Mouse (Mus musculus): ENCODE data around the gene Cbfb. TPM values are rescaled to one million over a fixed set of nuclear protein-coding genes. Genes with fewer than 3 reads are reported as not detected.

The Cbfb gene
- total RNA-seq (2021), result 10 to 100 TPM; 20.7 to 23.1 TPM
- long read RNA-seq, experiment 1, transcript Cbfb-201 (6 exons, 2,883 nt), result minor isoform, 6 of 38 reads
- long read RNA-seq, experiment 1, transcript Cbfb-202 (6 exons, 2,891 nt), result major isoform, 18 of 38 reads
- long read RNA-seq, experiment 1, partial matches to known transcripts, result 2 of 38 reads
- long read RNA-seq, experiment 1, other reads (novel, unspliced or antisense), result 12 of 38 reads
- long read RNA-seq, experiment 2, transcript Cbfb-201 (6 exons, 2,883 nt), result minor isoform, 9 of 34 reads
- long read RNA-seq, experiment 2, transcript Cbfb-202 (6 exons, 2,891 nt), result major isoform, 16 of 34 reads
- long read RNA-seq, experiment 2, partial matches to known transcripts, result 1 of 34 reads
- long read RNA-seq, experiment 2, other reads (novel, unspliced or antisense), result 8 of 34 reads

GRCm38 (mm10) chr8:105170381-105171115, at the start of gene Cbfb:
Gene Cbfb (plus strand): TSS chr8:105170674.
- DNase-seq (ENCODE audit: low spot score in 2 of 2), result peak; percentile 94 to 95
- intact Hi-C loops (cut with DNase I), result loop anchor here (5.0 kb wide), 1 partner anchor 37 kb away; no protein-coding TSS in a partner anchor

GRCm38 (mm10) chr8:105129864-105130263, 40.6 kb upstream of the Cbfb start:
- intact Hi-C loops (cut with DNase I), result loop anchor here (10.0 kb wide), 1 partner anchor 475 kb away; no protein-coding TSS in a partner anchor

GRCm38 (mm10) chr8:105131509-105131908, 39.0 kb upstream of the Cbfb start, which contains the start of gene Ces4a:
Gene Ces4a (plus strand): TSS chr8:105131800.
- DNase-seq (ENCODE audit: low spot score in 2 of 2), result no peak
- intact Hi-C loops (cut with DNase I), result no loop called here

More at GRCm38 (mm10) chr8:105129864-105130263, 40.6 kb upstream of the Cbfb start:
- DNase-seq (ENCODE audit: low spot score in 2 of 2), result no peak

GRCm38 (mm10) chr8:105138423-105138822, 32.1 kb upstream of the Cbfb start:
- peak; percentile 10 to 57 for DNase-seq (ENCODE audit: low spot score in 2 of 2)
- intact Hi-C loops (cut with DNase I), result loop anchor here (5.0 kb wide), 1 partner anchor 84 kb away; no protein-coding TSS in a partner anchor

DNA sequence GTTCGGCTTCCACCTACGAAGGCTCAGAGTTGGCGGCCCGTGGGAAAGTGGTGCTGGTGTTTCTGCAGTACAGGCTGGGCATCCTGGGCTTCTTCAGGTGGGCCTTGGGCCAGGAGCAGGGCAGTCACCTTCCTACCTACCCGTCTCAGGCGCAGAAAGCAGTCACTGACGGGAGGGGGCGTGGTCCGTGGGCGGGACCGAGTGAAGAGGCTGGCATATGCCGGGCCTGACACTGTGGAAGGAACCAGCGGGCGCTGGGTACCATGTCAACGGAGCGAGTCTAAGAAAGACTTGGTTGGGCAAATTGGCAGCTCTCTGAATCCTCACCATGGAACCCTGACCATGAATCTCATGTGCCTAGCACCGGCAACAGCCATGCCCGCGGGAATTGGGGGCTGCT, 28.1 kb upstream of the Cbfb start:
- intact Hi-C loops (cut with DNase I), result no loop called here
- no peak for DNase-seq (ENCODE audit: low spot score in 2 of 2)

DNA sequence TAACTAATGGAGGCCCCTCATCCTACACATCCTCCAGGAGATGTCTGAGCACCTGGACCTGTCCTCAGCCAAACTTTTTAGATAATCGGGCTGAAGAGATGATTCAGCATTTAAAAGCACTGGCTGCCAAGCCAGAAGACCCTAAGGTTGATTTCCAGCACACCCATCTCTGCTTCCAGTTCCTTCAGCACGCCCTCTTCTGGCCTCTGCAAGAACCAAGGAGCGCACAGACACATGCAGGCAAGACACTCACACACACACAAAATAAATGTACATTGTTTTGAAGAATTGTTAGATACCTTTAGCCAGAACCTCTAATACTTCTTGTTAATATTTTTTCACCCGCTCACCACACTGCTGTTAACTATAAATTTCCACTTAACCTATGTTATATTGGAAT, 18.8 kb upstream of the Cbfb start:
- no peak for DNase-seq (ENCODE audit: low spot score in 2 of 2)
- intact Hi-C loops (cut with DNase I), result no loop called here

DNA sequence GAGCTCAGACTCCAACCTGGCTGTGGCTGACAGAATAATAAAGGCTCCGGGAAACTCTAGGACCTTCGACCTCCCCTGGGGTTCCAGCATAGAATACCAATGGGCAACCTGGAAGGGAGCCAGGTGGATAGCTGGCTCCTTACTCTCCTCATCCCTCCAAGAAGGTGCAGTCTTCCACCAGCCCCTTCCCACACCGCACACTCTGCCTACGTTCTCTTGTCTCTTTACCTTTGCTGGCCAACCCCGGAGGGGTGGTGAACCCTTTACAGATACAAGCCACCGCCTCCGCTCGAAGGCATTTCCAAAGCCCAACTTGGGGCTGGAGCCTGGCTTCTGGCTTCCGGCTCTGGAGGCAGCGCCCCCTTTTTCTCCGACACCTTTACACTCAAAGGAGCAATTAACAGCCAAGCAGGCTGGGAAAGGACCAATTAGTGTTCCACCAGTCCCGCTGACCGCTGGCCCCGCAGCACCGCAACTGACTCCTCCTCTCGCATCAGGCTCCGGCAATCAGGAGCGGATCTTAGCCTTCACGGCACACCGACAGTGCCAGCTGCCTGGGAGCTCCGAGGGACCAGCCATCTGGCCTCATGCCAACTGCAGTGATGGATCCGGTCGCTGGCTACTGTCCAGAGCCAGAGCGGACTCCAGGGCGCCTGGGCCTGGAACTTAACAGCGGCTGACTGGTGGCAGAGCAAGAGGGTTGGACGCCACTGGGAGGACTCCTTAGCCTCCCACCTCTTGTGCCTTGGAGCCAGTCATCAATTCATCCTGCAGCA, 17.7 kb upstream of the Cbfb start:
- peak; percentile 78 to 82 for DNase-seq (ENCODE audit: low spot score in 2 of 2)
- intact Hi-C loops (cut with DNase I), result no loop called here

DNA sequence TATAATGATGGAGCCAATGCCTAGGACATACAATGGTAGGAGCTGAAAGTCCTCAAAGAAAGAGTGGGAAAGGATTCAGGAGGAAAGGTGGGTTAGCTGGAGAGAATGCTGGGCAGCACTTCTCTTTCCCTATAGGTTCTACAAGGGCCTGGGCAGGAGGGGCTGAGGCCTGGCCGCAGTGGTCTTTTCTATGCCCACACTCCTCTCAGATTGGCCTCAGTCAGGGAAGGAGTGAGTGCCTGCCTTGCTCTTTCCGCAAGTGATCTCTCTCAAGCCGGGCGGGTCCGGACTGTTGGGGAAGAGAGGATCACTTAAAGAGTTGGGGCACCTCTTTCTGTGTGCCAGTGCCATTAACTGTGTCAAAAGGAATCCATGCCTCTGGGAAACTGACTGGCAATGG, 16.2 kb upstream of the Cbfb start:
- DNase-seq (ENCODE audit: low spot score in 2 of 2), result no peak
- intact Hi-C loops (cut with DNase I), result no loop called here

DNA sequence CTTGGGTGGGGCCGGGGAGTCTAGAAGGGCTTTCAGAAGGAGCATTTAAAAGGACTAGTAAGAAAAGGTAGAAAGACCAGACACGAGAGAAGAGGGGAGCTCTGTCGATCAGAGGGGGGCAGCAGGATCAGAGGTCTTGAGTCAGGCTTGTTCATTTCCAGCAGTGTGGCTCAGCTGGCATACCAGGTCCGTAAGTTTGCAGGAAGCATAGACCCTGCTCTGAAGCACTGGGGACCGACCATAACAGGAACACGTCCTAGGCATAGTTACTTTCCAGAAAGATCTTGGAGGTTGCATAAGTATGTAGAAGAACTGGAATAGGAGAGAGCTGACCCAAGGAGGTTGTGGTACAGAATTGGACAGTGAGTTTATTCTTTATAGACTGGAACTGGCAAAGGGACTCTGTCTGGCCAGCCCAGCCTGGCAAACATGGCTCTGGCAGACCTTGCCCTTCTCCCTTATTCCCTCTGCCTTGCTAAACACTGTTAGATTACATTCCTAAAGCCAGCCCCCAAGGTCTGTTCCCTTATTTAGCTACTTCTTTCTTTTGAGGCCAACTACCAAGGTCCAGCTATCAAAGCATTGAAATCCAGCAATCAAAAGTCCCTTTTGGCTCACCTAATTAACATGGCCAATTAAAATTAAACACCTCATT, 15.3 kb upstream of the Cbfb start:
- DNase-seq (ENCODE audit: low spot score in 2 of 2), result no peak
- intact Hi-C loops (cut with DNase I), result no loop called here

GRCm38 (mm10) chr8:105157555-105157954, 12.9 kb upstream of the Cbfb start:
- intact Hi-C loops (cut with DNase I), result no loop called here
- peak in 1 of 2 experiments; percentile 24 for DNase-seq (ENCODE audit: low spot score in 2 of 2)

GRCm38 (mm10) chr8:105158084-105158483, 12.4 kb upstream of the Cbfb start:
- intact Hi-C loops (cut with DNase I), result no loop called here
- no peak for DNase-seq (ENCODE audit: low spot score in 2 of 2)

GRCm38 (mm10) chr8:105161121-105161652, 9.3 kb upstream of the Cbfb start:
- intact Hi-C loops (cut with DNase I), result no loop called here
- no peak for DNase-seq (ENCODE audit: low spot score in 2 of 2)

DNA sequence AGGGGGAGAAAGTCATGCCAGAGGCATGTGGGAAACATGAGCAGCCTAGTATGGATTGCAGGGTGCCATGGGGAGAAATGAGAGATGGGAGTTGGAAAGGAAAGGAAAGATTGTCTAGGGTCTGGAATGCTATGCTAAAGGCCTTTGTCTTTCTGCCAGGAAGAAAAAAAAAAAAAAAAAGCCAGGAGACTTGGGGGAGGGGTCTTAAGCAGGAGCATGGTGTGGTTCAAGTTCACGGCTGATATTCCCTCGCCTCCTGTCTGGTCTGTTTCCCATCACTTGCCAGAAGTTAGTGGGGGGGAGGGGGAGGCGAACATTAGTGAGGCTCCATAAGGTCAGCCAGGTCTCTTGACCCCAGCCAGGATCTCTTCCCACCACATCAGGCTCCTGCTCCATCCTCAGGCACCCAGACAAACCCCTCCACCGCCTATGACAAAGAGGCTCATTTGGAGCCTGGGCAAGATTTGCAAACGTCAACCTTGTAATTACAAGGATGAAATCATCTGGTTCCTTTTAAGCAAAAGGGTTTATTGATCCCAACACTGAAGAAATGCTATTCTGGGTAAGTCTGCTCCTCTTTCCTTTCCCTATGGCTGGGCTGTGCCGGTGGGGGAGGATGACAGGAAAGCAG, 6.1 kb upstream of the Cbfb start:
- intact Hi-C loops (cut with DNase I), result no loop called here

DNA sequence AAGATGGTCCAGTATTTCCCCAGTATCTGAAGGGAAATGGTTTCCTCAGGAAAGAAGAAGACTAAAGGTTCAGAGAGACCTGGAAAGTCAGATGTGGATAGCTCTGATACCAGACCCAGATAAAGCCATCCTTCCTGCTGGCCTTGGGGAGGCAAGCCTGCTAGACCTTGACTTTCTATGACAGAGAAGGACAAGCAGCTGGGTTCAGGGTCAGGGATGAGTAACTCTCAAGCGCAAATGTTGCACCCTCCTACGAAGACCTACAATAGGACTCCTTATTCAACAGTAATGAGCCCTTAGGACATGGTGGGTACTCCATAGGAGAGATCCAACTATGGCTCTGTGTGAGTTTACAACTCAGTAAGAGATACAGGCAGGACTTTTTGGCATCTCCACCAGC, 5.3 kb upstream of the Cbfb start:
- intact Hi-C loops (cut with DNase I), result no loop called here
- no peak for DNase-seq (ENCODE audit: low spot score in 2 of 2)

More for the DNA sequence above, 6.1 kb upstream of the Cbfb start:
- no peak for DNase-seq (ENCODE audit: low spot score in 2 of 2)

- DNase-seq (ENCODE audit: low spot score in 2 of 2), result no peak
- intact Hi-C loops (cut with DNase I), result no loop called here
Measured at GRCm38 (mm10) chr8:105167116-105167515, 3.4 kb upstream of the Cbfb start.

DNA sequence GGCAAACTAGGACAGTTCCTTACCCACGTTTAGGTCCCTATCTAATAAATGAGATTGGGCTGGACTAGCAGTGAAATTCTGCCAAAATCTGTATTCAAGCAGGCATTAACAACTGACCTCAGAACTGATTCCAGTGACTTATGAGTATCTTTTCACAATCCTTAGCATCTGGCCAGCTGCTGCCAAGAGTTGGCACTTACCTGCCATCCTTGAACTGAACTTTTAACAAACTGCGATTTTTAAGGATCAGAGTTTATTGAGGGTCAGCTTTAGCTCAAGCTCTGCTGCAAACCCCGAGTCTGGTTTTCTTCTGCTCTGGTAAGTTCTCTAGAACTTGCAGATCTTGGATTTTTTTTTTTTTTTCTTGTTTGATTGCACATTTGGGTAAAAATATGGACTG, 892 bp upstream of the Cbfb start:
- intact Hi-C loops (cut with DNase I), result no loop called here

GRCm38 (mm10) chr8:105170041-105170380, 463 bp upstream of the Cbfb start:
- intact Hi-C loops (cut with DNase I), result loop anchor here (5.0 kb wide), 1 partner anchor 37 kb away; no protein-coding TSS in a partner anchor
- DNase-seq (ENCODE audit: low spot score in 2 of 2), result no peak

More for the DNA sequence above, 892 bp upstream of the Cbfb start:
- no peak for DNase-seq (ENCODE audit: low spot score in 2 of 2)

Data from left cerebral cortex, postnatal 14 days (tissue).